16 mouse cellular contexts compared by ENCODE assay signal in the genomic region with DNA sequence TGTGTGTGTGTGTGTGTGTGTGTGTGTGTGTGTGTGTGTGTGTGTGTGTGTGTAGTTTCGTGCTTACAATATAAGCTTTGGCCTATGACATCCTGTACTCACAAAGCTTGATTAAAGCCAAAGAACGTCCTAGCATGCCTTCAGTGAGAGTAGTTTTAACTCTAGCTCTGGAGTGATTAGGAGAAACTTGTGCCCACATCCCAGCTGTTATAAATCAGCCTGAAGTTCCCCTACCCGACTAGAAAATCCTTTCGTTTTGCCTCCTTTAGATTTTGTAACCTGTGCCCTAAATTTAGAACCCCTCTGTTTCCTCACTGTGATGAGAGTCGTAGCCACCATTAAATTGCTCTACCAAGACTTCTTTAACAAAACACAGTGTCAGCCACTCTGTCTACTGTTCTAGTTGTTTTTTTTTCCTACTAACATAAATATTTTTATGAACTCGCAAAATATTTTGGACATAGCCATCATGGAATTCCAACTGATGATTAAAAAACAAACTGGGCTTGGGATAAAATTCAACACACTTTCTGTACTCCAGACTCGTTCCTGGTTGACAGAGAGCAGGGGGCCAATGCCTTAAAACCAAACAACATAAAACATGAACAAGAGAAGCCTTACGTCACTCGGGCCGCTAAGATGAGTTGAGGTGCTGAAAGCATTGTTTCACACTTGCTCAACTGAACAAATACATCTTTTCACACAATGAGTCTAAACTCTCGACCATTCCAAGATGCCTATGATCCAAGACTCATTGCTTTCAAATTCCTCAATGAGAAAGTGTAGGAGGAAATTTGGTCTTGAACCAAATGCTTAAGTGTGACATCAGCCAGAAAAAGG.
DNase-seq lines count a peak whose midpoint lies in the region; ATAC-seq and TF ChIP-seq lines count a peak whose summit lies in the region.
"Had no signal": no experiment of that assay in that cellular context is flagged by ENCODE, and none has a peak within 500 bp of the region (broad histone marks: within the 10 kb centered on the region; RNA-seq: fewer than 3 reads in every experiment).

No protein-coding gene starts in this region.

- ATAC-seq in heart, embryonic 16.5 days (replicated peaks; ENCODE audit: extremely low read depth, insufficient read depth, low FRiP score) = no peak
- ATAC-seq in heart, embryonic 12.5 days (ENCODE audit: insufficient number of reproducible peaks, low FRiP score) = no peak
- no peak for ATAC-seq in lung, embryonic 14.5 days (ENCODE audit: insufficient read depth)
- peak; percentile 56; the same call in 1 of the 2 replicates for ATAC-seq in stomach, embryonic 16.5 days (ENCODE audit: insufficient read depth, low FRiP score)
- ATAC-seq in megakaryocyte progenitor cell, adult 5-6 weeks (replicated peaks; ENCODE audit: poor library complexity) = no peak
- ATAC-seq: CD4-positive, CD25-positive, alpha-beta regulatory T cell, adult 4 months; forebrain, embryonic 16.5 days; intestine, embryonic 15.5 days had no signal

- no peaks in the 10 kb centered on the region for H3K36me3 ChIP-seq in heart, embryonic 16.5 days (ENCODE audit: control insufficient read depth, insufficient read depth)
- no peaks in the 10 kb centered on the region for H3K36me3 ChIP-seq in heart, embryonic 12.5 days
- no peaks in the 10 kb centered on the region; the same call in 1 of the 2 replicates for H3K36me3 ChIP-seq in lung, embryonic 14.5 days (ENCODE audit: insufficient read depth)
- H3K36me3 ChIP-seq in stomach, embryonic 16.5 days (ENCODE audit: control insufficient read depth, insufficient read depth, low read length) = no peaks in the 10 kb centered on the region
- H3K36me3 ChIP-seq: hindbrain, embryonic 10.5 days; intestine, embryonic 15.5 days had no signal

- WGBS in heart, embryonic 16.5 days = 45% methylated on average over 11 of the region's 11 CpGs
- 50% methylated on average over 11 of the region's 11 CpGs for WGBS in heart, embryonic 12.5 days
- WGBS in lung, embryonic 14.5 days = 34% methylated on average over 11 of the region's 11 CpGs
- 38% methylated on average over 11 of the region's 11 CpGs for WGBS in stomach, embryonic 16.5 days

- no peak overlapping the region for H3K4me3 ChIP-seq in heart, embryonic 16.5 days (ENCODE audit: low read length)
- no peak overlapping the region for H3K4me3 ChIP-seq in heart, embryonic 12.5 days
- no peak overlapping the region for H3K4me3 ChIP-seq in lung, embryonic 14.5 days (ENCODE audit: low read depth, low read length)
- H3K4me3 ChIP-seq in stomach, embryonic 16.5 days (replicated peaks; ENCODE audit: low read length) = no peak overlapping the region
- H3K4me3 ChIP-seq: hindbrain, embryonic 10.5 days; intestine, embryonic 15.5 days had no signal

- no peaks in the 10 kb centered on the region for H3K9me3 ChIP-seq in heart, embryonic 16.5 days (replicated peaks; ENCODE audit: control insufficient read depth, low read length)
- no peaks in the 10 kb centered on the region for H3K9me3 ChIP-seq in heart, embryonic 12.5 days (replicated peaks)
- H3K9me3 ChIP-seq in lung, embryonic 14.5 days (ENCODE audit: low read depth, low read length) = no peaks in the 10 kb centered on the region
- H3K9me3 ChIP-seq in stomach, embryonic 16.5 days (replicated peaks; ENCODE audit: control insufficient read depth, low read length) = no peaks in the 10 kb centered on the region
- H3K9me3 ChIP-seq: hindbrain, embryonic 10.5 days; intestine, embryonic 15.5 days had no signal

- H3K4me1 ChIP-seq in heart, embryonic 16.5 days (ENCODE audit: control insufficient read depth, insufficient read depth, low read length) = no peaks in the 10 kb centered on the region
- H3K4me1 ChIP-seq in heart, embryonic 12.5 days (replicated peaks) = no peaks in the 10 kb centered on the region
- H3K4me1 ChIP-seq in lung, embryonic 14.5 days (ENCODE audit: insufficient read depth) = no peaks in the 10 kb centered on the region
- peaks cover 4% of the 10 kb centered on the region; the same call in 1 of the 2 replicates for H3K4me1 ChIP-seq in stomach, embryonic 16.5 days (ENCODE audit: control insufficient read depth, insufficient read depth, low read length)
- H3K4me1 ChIP-seq: hindbrain, embryonic 10.5 days had no signal

- peak; percentile 53 for DNase-seq in lung, embryonic 14.5 days
- no peak for DNase-seq in lung, adult 18-20 months
- peak; percentile 24 to 34 for DNase-seq in heart, postnatal 10 days
- DNase-seq: adrenal gland, postnatal 36 days; cerebellum, postnatal 10 days; midbrain, embryonic 14.5 days; thymus, adult 18-20 months had no signal

- TF ChIP-seq CTCF in lung, embryonic 14.5 days (IDR thresholded peaks at IDR 0.05; ENCODE audit: low read depth) = no peak

- peak overlapping the region; percentile 39 for H3K27ac ChIP-seq in heart, embryonic 16.5 days (ENCODE audit: low read length)
- no peak overlapping the region for H3K27ac ChIP-seq in heart, embryonic 12.5 days (ENCODE audit: poor library complexity, severe bottlenecking)
- 0 out of 2 replicates have a peak overlapping the region, but pooled peaks have one; percentile 30 for H3K27ac ChIP-seq in lung, embryonic 14.5 days (ENCODE audit: low read depth)
- H3K27ac ChIP-seq in stomach, embryonic 16.5 days (ENCODE audit: low read length) = peak overlapping the region; percentile 67
- H3K27ac ChIP-seq: hindbrain, embryonic 10.5 days; intestine, embryonic 15.5 days; liver, embryonic 14.5 days had no signal

- H3K27me3 ChIP-seq in heart, embryonic 16.5 days (ENCODE audit: control insufficient read depth, insufficient read depth, low read length) = no peaks in the 10 kb centered on the region
- H3K27me3 ChIP-seq in heart, embryonic 12.5 days (replicated peaks) = no peaks in the 10 kb centered on the region
- no peaks in the 10 kb centered on the region for H3K27me3 ChIP-seq in lung, embryonic 14.5 days (ENCODE audit: insufficient read depth, low read length)
- H3K27me3 ChIP-seq in stomach, embryonic 16.5 days (ENCODE audit: control insufficient read depth, insufficient read depth, low read length) = no peaks in the 10 kb centered on the region
- H3K27me3 ChIP-seq: intestine, embryonic 15.5 days had no signal

- H3K4me2 ChIP-seq in heart, embryonic 16.5 days (ENCODE audit: low read depth, low read length) = no peak overlapping the region
- H3K4me2 ChIP-seq in heart, embryonic 12.5 days = no peak overlapping the region
- no peak overlapping the region for H3K4me2 ChIP-seq in lung, embryonic 14.5 days
- H3K4me2 ChIP-seq in stomach, embryonic 16.5 days (ENCODE audit: low read depth, low read length) = no peak overlapping the region
- H3K4me2 ChIP-seq: intestine, embryonic 15.5 days had no signal

- no peak overlapping the region for H3K9ac ChIP-seq in heart, embryonic 16.5 days (ENCODE audit: low read length)
- no peak overlapping the region for H3K9ac ChIP-seq in heart, embryonic 12.5 days
- no peak overlapping the region for H3K9ac ChIP-seq in lung, embryonic 14.5 days
- H3K9ac ChIP-seq in stomach, embryonic 16.5 days (ENCODE audit: low read length) = no peak overlapping the region
- H3K9ac ChIP-seq: intestine, embryonic 15.5 days; liver, embryonic 14.5 days had no signal

- intact Hi-C loops in heart, postnatal 10 days (cut with DNase I) = no loop called here

Comparison
In these comparisons a context has a peak if more than half of its experiments do, and no peak if none do; other contexts are left out.
1. DNase-seq: peak in lung, embryonic 14.5 days (single experiment) and heart, postnatal 10 days (2 of 2); none in lung, adult 18-20 months (0 of 2).